Mouse (Mus musculus): Measurements from ENCODE around the gene Agbl4. TPM values are rescaled to one million over a fixed set of nuclear protein-coding genes. Genes with fewer than 3 reads are reported as not detected.

The Agbl4 gene
- polyA plus RNA-seq, 1 experiment from 2014 or later: not detected

DNA sequence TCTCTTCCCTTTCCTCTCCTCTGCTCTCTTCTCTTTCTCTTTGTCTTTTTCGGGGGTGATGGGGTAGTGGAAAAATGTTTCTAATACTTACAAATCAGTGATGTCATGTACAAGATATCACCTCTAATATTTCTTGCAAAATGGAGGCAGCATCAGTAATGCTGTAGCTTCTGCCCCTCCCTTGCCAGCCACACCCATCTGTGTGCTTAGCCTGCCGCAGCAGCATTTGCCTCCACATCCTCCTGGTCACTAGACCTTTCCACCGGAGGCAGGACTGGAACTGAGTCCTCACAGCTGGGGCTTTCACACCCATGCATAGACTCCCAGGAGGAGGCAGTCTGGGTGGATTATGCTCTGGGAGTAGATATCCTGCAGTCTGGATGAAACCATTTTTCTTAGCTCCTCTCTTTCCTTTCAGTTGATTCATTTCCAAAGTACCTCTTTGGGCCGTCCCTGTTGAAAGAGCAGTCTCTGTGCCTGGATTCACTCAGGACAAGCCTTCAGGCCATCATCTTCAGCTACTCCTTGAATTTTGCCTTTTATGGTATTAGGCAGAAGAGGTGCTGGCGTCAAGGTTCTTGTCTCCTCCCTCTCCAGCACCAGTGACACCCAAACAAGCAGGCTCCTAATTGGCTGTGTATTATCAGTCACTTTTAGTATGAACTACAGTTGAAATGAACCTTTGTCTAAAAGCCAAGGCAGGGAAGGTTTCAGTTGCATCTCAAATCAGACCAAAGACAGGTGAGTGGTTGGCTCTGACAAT is 1105.7 kb downstream of the Agbl4 start:
- WGBS (ENCODE audit: insufficient replicate concordance): 41% methylated on average over 5 of the region's 5 CpGs
- peak; percentile 78 for ATAC-seq (ENCODE audit: insufficient read depth)
- no peaks in the 10 kb centered on the region for H3K27me3 ChIP-seq
- H3K9ac ChIP-seq: peak overlapping the region; percentile 37; the same call in 1 of the 2 replicates
- H3K27ac ChIP-seq (replicated peaks): peak overlapping the region; percentile 68
- H3K4me2 ChIP-seq: peak overlapping the region; percentile 61
- no peaks in the 10 kb centered on the region for H3K9me3 ChIP-seq (replicated peaks)
- H3K4me3 ChIP-seq (replicated peaks): peak overlapping the region; percentile 32
- no peaks in the 10 kb centered on the region for H3K36me3 ChIP-seq (replicated peaks)
- H3K4me1 ChIP-seq (replicated peaks): peaks cover 57% of the 10 kb centered on the region

DNA sequence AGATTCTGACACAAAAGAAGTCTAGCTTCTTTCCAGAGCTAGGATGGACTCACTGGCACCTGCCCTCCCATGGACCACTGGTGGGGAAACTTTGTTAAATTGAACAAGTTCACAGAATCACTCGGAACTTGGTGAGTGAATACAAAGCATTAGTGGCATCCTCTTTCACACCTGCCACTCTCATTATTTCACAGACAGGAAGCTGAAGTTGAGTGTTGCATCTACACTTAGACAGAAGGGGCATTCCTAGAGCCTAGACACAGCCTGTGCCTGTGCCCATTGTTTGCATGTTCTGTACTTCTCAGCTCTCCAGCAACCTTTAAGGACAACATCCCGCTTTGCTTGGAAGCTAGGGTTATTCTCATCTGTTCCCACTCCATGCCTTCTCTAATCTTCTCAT is 1107.5 kb downstream of the Agbl4 start:
- H3K9me3 ChIP-seq (replicated peaks): no peaks in the 10 kb centered on the region
- 66% methylated on average over 2 of the region's 2 CpGs for WGBS (ENCODE audit: insufficient replicate concordance)
- H3K36me3 ChIP-seq (replicated peaks): no peaks in the 10 kb centered on the region
- no peaks in the 10 kb centered on the region for H3K27me3 ChIP-seq
- no peak overlapping the region for H3K27ac ChIP-seq (replicated peaks)
- H3K4me3 ChIP-seq (replicated peaks): no peak overlapping the region
- H3K4me1 ChIP-seq (replicated peaks): peaks cover 51% of the 10 kb centered on the region
- H3K4me2 ChIP-seq: no peak overlapping the region
- no peak overlapping the region for H3K9ac ChIP-seq
- ATAC-seq (ENCODE audit: insufficient read depth): no peak

DNA sequence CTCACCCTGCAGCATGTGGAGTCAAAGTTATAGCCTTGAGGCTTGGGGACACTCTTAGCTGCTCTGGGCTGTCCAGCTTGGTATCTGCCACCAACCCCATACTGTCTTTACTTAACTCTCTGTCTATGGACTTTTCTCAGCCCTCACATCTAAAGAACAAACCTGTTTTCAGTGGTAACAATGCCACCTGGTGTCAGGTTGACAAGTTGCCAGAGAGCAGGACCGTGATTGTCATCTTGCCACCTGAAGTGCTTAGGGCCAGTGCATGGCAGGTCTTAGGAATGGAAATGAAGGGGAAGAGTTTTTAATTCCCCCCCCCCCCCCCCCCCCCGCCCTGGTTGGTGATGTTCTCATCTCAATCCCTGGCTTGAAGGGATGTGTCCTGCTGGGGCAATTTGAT is 1112.7 kb downstream of the Agbl4 start:
- no peak overlapping the region for H3K9ac ChIP-seq
- H3K36me3 ChIP-seq (replicated peaks): no peaks in the 10 kb centered on the region
- H3K4me2 ChIP-seq: no peak overlapping the region
- peaks cover 11% of the 10 kb centered on the region; the same call in 1 of the 2 replicates for H3K4me1 ChIP-seq (replicated peaks)
- ATAC-seq (ENCODE audit: insufficient read depth): no peak
- 41% methylated on average over 1 of the region's 2 CpGs for WGBS (ENCODE audit: insufficient replicate concordance)
- no peak overlapping the region for H3K27ac ChIP-seq (replicated peaks)
- no peaks in the 10 kb centered on the region for H3K27me3 ChIP-seq
- H3K9me3 ChIP-seq (replicated peaks): no peaks in the 10 kb centered on the region
- H3K4me3 ChIP-seq (replicated peaks): no peak overlapping the region

DNA sequence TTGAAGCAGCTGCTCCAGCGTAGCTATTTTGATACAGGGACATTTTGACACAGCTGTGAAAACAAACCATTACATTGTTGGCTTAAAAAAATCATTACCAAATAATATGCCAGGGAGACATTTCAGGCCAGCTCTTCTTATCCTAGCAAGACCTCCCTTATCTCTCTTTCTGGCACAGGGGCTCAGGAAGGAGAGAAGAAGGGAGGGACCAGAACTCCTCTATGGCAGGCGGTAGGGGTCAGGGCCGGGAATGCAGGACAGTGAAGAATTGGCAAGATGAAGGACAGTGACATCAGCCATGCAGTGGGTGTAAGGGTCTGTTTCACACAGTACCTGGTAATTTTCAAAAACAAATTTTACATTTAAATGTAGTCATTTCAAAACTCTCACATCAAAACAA is 1116.5 kb downstream of the Agbl4 start:
- Histone ChIP-seq H3K9ac (no peak overlapping the region), H3K36me3 (replicated peaks) (no peaks in the 10 kb centered on the region), H3K4me2 (no peak overlapping the region), H3K4me3 (replicated peaks) (no peak overlapping the region), H3K27ac (replicated peaks) (no peak overlapping the region), H3K9me3 (replicated peaks) (no peaks in the 10 kb centered on the region; the same call in 1 of the 2 replicates), H3K27me3 (no peaks in the 10 kb centered on the region), H3K4me1 (replicated peaks) (no peaks in the 10 kb centered on the region)
- ATAC-seq (ENCODE audit: insufficient read depth): no peak
- WGBS (ENCODE audit: insufficient replicate concordance): 48% methylated on average over 3 of the region's 3 CpGs

DNA sequence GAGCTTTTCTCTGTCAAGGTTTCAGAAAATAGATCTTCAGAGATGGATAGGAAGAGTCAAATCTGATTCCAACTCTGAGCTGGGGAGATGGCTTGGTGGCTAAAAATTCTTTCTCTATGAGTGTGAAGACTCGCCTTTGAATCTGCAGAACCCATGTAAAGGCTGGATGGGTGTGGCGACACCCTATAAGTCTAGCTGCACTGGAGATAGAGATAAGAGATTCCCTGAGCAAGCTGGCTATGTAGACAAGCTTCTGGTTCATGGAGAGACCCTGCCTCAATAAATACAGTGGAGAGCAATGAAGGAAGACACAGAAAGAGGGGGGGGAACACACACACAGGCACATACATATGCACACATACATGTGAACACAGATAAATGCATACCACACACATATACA is 1118.7 kb downstream of the Agbl4 start:
- Histone ChIP-seq H3K36me3 (replicated peaks) (no peaks in the 10 kb centered on the region), H3K27ac (replicated peaks) (no peak overlapping the region), H3K4me2 (no peak overlapping the region), H3K4me1 (replicated peaks) (no peaks in the 10 kb centered on the region), H3K9me3 (replicated peaks) (no peaks in the 10 kb centered on the region; the same call in 1 of the 2 replicates), H3K27me3 (no peaks in the 10 kb centered on the region), H3K9ac (no peak overlapping the region), H3K4me3 (replicated peaks) (no peak overlapping the region)
- 56% methylated on average over 2 of the region's 2 CpGs for WGBS (ENCODE audit: insufficient replicate concordance)
- peak; percentile 67 for ATAC-seq (ENCODE audit: insufficient read depth)

DNA sequence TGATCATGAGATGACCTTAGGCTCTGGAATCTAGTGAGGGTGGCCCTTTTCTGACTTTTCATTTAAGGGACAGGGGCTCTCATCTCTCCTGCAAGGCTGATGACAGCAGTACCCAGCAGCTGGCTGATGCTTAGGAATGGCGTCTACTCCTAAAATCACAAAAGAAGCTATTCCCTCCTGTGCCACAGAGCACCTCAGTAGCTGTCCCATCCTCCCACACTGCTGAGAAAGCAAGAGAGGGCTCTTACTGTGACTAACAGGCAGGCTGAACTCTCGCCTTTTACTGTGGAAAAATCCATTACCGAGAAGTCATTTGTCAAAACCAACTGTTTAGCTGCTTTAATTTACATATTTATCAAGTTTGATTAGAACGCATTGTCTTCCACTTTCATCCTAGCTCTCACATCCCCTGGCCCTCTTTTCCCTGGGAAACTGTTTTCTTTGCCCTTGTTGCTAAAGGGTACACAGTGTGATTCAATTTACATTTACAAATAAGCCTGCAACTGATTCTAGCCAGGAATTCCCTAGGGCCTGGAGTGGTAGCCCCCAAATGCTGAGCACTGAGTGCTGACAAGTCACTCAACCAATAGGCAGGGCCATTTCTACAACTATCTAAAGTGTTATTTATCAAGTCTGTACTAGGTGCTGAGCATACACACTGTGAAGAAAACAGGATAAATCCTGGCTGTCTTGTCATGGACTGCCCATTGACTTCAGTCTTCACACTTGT is 1119.8 kb downstream of the Agbl4 start:
- Histone ChIP-seq H3K27me3 (no peaks in the 10 kb centered on the region), H3K36me3 (replicated peaks) (no peaks in the 10 kb centered on the region), H3K4me2 (no peak overlapping the region), H3K9ac (no peak overlapping the region), H3K4me1 (replicated peaks) (no peaks in the 10 kb centered on the region), H3K4me3 (replicated peaks) (no peak overlapping the region), H3K9me3 (replicated peaks) (no peaks in the 10 kb centered on the region; the same call in 1 of the 2 replicates), H3K27ac (replicated peaks) (no peak overlapping the region)
- WGBS (ENCODE audit: insufficient replicate concordance): 36% methylated on average over 4 of the region's 4 CpGs
- no peak for ATAC-seq (ENCODE audit: insufficient read depth)

DNA sequence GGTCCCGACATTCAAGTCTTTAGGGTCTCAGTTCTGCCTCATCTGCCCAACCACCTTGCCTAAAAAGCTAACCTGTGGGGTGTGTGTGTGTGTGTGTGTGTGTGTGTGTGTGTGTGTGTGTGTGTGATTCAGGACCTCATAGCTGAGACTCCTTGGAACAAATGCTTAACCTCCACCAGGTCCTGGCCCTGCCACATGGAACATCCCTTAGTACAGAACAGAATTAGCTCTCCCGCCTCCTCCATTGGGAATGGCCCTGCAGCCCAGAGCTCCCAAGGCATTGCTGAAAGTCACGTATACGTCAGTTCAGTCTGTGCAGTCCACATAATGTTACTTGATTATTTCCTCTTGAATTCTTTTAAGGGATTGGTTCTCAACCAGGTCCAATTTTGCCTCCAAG is 1120.7 kb downstream of the Agbl4 start:
- no peaks in the 10 kb centered on the region; the same call in 1 of the 2 replicates for H3K9me3 ChIP-seq (replicated peaks)
- no peak overlapping the region for H3K27ac ChIP-seq (replicated peaks)
- no peak overlapping the region for H3K4me2 ChIP-seq
- ATAC-seq (ENCODE audit: insufficient read depth): no peak
- 62% methylated on average over 4 of the region's 4 CpGs for WGBS (ENCODE audit: insufficient replicate concordance)
- no peaks in the 10 kb centered on the region for H3K36me3 ChIP-seq (replicated peaks)
- H3K4me1 ChIP-seq (replicated peaks): no peaks in the 10 kb centered on the region
- no peak overlapping the region for H3K9ac ChIP-seq
- no peak overlapping the region for H3K4me3 ChIP-seq (replicated peaks)
- H3K27me3 ChIP-seq: no peaks in the 10 kb centered on the region

DNA sequence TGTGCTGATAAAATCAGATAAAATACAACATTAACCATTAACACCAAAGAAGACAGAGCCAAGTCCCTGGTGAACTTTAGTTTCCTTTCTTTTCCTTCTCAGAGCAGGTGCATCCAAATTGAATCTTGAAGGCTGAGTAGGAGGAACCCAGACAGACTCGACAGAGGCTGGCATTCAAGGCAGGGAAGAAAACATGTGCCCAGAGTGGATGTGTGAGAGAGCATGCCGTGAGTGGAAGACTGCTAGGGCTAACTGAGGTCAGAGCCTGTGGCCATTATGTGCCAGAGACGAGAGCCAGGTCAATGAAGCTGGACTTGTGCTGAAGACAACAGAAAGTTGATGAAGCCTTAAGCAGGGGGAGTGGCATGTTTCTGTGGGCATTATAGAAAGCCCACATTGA is 1121.8 kb downstream of the Agbl4 start:
- H3K4me2 ChIP-seq: no peak overlapping the region
- 45% methylated on average over 3 of the region's 3 CpGs for WGBS (ENCODE audit: insufficient replicate concordance)
- no peak for ATAC-seq (ENCODE audit: insufficient read depth)
- no peaks in the 10 kb centered on the region for H3K4me1 ChIP-seq (replicated peaks)
- H3K27ac ChIP-seq (replicated peaks): no peak overlapping the region
- no peaks in the 10 kb centered on the region; the same call in 1 of the 2 replicates for H3K9me3 ChIP-seq (replicated peaks)
- H3K9ac ChIP-seq: no peak overlapping the region
- no peaks in the 10 kb centered on the region for H3K36me3 ChIP-seq (replicated peaks)
- H3K27me3 ChIP-seq: no peaks in the 10 kb centered on the region
- no peak overlapping the region for H3K4me3 ChIP-seq (replicated peaks)

DNA sequence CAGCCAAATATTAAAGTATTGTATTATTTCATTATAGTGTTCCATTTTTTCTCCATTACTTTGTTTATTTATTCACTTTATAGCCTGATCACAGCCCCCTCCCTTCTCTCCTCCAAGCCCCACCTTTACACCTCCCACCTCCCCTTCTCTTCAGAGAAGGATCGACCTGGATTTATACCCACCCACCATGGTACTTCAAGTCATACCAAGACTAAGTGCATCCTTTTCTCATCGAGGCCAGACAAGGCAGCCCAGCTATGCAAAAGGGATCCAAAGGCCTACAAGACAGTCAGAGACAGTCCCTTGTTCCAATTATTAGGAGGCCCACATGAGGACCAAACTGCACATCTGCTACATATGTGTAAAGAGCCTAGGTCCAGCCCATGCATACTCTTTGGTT is 1122.5 kb downstream of the Agbl4 start:
- 54% methylated on average over 2 of the region's 2 CpGs for WGBS (ENCODE audit: insufficient replicate concordance)
- no peaks in the 10 kb centered on the region for H3K27me3 ChIP-seq
- no peak for ATAC-seq (ENCODE audit: insufficient read depth)
- H3K4me1 ChIP-seq (replicated peaks): no peaks in the 10 kb centered on the region
- H3K36me3 ChIP-seq (replicated peaks): no peaks in the 10 kb centered on the region
- H3K4me3 ChIP-seq (replicated peaks): no peak overlapping the region
- no peak overlapping the region for H3K27ac ChIP-seq (replicated peaks)
- H3K4me2 ChIP-seq: no peak overlapping the region
- no peak overlapping the region for H3K9ac ChIP-seq
- no peaks in the 10 kb centered on the region; the same call in 1 of the 2 replicates for H3K9me3 ChIP-seq (replicated peaks)

DNA sequence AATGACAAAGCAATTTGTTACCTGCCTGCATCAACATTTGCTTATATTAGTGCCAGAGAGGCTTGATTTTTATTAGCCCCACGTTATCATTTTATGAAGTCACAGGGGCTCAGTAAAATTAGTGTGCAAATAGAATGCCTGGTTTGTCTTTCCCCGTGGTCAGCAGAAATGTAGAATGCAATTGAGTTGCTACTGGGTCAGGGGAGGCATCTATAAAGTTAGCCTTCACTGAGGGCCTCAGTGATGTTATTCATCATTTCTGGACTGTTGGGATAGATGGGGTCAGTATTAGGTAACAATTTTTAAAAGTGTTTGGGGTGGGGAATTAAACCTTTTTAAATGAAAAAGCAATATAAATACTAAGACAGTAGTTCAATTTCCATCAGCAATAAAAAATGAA is 1125.5 kb downstream of the Agbl4 start:
- ATAC-seq (ENCODE audit: insufficient read depth): no peak
- Histone ChIP-seq H3K9me3 (replicated peaks) (no peaks in the 10 kb centered on the region), H3K4me1 (replicated peaks) (no peaks in the 10 kb centered on the region), H3K4me3 (replicated peaks) (no peak overlapping the region), H3K27ac (replicated peaks) (no peak overlapping the region), H3K4me2 (no peak overlapping the region), H3K9ac (no peak overlapping the region), H3K36me3 (replicated peaks) (no peaks in the 10 kb centered on the region), H3K27me3 (no peaks in the 10 kb centered on the region)
- WGBS (ENCODE audit: insufficient replicate concordance): 40% methylated on average over 2 of the region's 2 CpGs

DNA sequence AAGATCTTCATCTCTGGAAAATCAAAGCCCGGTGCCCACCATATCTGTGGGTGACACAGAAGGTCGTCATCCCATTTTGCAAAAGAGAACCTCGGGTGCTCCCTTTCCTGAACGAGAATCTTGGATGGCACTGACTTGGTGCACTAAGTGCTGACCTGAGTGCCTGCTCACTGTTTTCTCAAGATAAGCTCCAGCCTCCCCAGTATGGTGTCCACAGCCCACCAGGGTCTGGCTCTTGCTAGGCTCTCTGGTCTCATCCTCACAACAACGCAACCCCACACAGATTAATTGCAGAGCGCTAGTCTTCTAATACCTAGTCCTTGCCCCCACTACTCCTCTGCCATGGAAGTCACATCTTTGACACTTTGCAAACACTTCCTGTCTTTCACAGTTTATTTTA is 1131.5 kb downstream of the Agbl4 start:
- Histone ChIP-seq H3K36me3 (replicated peaks) (no peaks in the 10 kb centered on the region), H3K27ac (replicated peaks) (no peak overlapping the region), H3K27me3 (no peaks in the 10 kb centered on the region), H3K4me1 (replicated peaks) (peaks cover 31% of the 10 kb centered on the region), H3K4me2 (no peak overlapping the region), H3K9ac (no peak overlapping the region), H3K9me3 (replicated peaks) (no peaks in the 10 kb centered on the region), H3K4me3 (replicated peaks) (no peak overlapping the region)
- WGBS (ENCODE audit: insufficient replicate concordance): 70% methylated on average over 6 of the region's 6 CpGs
- ATAC-seq (ENCODE audit: insufficient read depth): no peak

All from liver, embryonic 15.5 days (tissue).